Comparison of ENCODE assay signal across 14 mouse cellular contexts in genomic region chr1:74043584-74044105, GRCm38 (mm10).
DNase-seq lines count a peak whose midpoint lies in the region; ATAC-seq and TF ChIP-seq lines count a peak whose summit lies in the region.
"Had no signal": no experiment of that assay in that cellular context is flagged by ENCODE, and none has a peak within 500 bp of the region (broad histone marks: within the 10 kb centered on the region; RNA-seq: fewer than 3 reads in every experiment).

No protein-coding gene starts in this region.

- peak overlapping the region; percentile 0 for H3ac ChIP-seq in C2C12 (ENCODE audit: control insufficient read depth, insufficient read length, low read depth)

- ATAC-seq in heart, embryonic 15.5 days (replicated peaks; ENCODE audit: insufficient number of reproducible peaks, insufficient read depth, low FRiP score, low read depth): no peak
- no peak for ATAC-seq in embryonic facial prominence, embryonic 12.5 days (ENCODE audit: insufficient number of reproducible peaks, insufficient read depth, low FRiP score, low TSS enrichment)
- peak; percentile 40; the same call in 1 of the 2 replicates for ATAC-seq in liver, embryonic 12.5 days

- no peak overlapping the region for H3K4me3 ChIP-seq in heart, embryonic 15.5 days
- H3K4me3 ChIP-seq in C2C12 (ENCODE audit: insufficient read depth, poor library complexity, severe bottlenecking): no peak overlapping the region
- H3K4me3 ChIP-seq in embryonic facial prominence, embryonic 12.5 days: no peak overlapping the region
- no peak overlapping the region for H3K4me3 ChIP-seq in liver, embryonic 12.5 days
- H3K4me3 ChIP-seq: megakaryocyte, embryonic 14.5 days had no signal

- WGBS in heart, embryonic 15.5 days: 37% methylated on average over 4 of the region's 4 CpGs
- WGBS in embryonic facial prominence, embryonic 12.5 days: 62% methylated on average over 4 of the region's 4 CpGs
- 22% methylated on average over 4 of the region's 4 CpGs for WGBS in liver, embryonic 12.5 days (ENCODE audit: insufficient replicate concordance)

- peaks cover 92% of the 10 kb centered on the region for H3K4me1 ChIP-seq in heart, embryonic 15.5 days (replicated peaks)
- H3K4me1 ChIP-seq in embryonic facial prominence, embryonic 12.5 days: peaks cover 59% of the 10 kb centered on the region
- peaks cover 47% of the 10 kb centered on the region for H3K4me1 ChIP-seq in liver, embryonic 12.5 days

- peaks cover 27% of the 10 kb centered on the region for H3K79me2 ChIP-seq in C2C12 (ENCODE audit: control insufficient read depth, insufficient read depth)

- H3K36me3 ChIP-seq in heart, embryonic 15.5 days: no peaks in the 10 kb centered on the region
- no peaks in the 10 kb centered on the region for H3K36me3 ChIP-seq in C2C12 (ENCODE audit: control insufficient read depth, insufficient read depth)
- H3K36me3 ChIP-seq in embryonic facial prominence, embryonic 12.5 days: peaks cover 8% of the 10 kb centered on the region
- no peaks in the 10 kb centered on the region for H3K36me3 ChIP-seq in liver, embryonic 12.5 days

- H3K79me3 ChIP-seq in C2C12 (ENCODE audit: low read depth): no peaks in the 10 kb centered on the region

- H3K9ac ChIP-seq in heart, embryonic 15.5 days: peak overlapping the region; percentile 25; the same call in 1 of the 2 replicates
- no peak overlapping the region for H3K9ac ChIP-seq in embryonic facial prominence, embryonic 12.5 days
- no peak overlapping the region for H3K9ac ChIP-seq in liver, embryonic 12.5 days
- H3K9ac ChIP-seq: forebrain, postnatal 0 days had no signal

- intact Hi-C loops in heart, postnatal 25 days (cut with DNase I): no loop called here

- no peak for TF ChIP-seq CTCF in C2C12 (IDR thresholded peaks at IDR 0.05; ENCODE audit: control insufficient read depth, insufficient read depth, insufficient read length)

- H3K27ac ChIP-seq in heart, embryonic 15.5 days: peak overlapping the region; percentile 75
- H3K27ac ChIP-seq in embryonic facial prominence, embryonic 12.5 days: peak overlapping the region; percentile 85
- no peak overlapping the region for H3K27ac ChIP-seq in liver, embryonic 12.5 days
- H3K27ac ChIP-seq: hindbrain, postnatal 0 days had no signal

- no peaks in the 10 kb centered on the region for H3K9me3 ChIP-seq in heart, embryonic 15.5 days (replicated peaks)
- no peaks in the 10 kb centered on the region for H3K9me3 ChIP-seq in embryonic facial prominence, embryonic 12.5 days
- no peaks in the 10 kb centered on the region for H3K9me3 ChIP-seq in liver, embryonic 12.5 days (replicated peaks)
- H3K9me3 ChIP-seq: megakaryocyte, embryonic 14.5 days had no signal

- H3K4me2 ChIP-seq in heart, embryonic 15.5 days: peak overlapping the region; percentile 38
- no peak overlapping the region for H3K4me2 ChIP-seq in embryonic facial prominence, embryonic 12.5 days (replicated peaks)
- H3K4me2 ChIP-seq in liver, embryonic 12.5 days: peak overlapping the region; percentile 29; the same call in 1 of the 2 replicates

- no peaks in the 10 kb centered on the region for H3K27me3 ChIP-seq in heart, embryonic 15.5 days
- H3K27me3 ChIP-seq in C2C12 (ENCODE audit: control insufficient read depth, insufficient read depth, insufficient read length): no peaks in the 10 kb centered on the region
- H3K27me3 ChIP-seq in embryonic facial prominence, embryonic 12.5 days: no peaks in the 10 kb centered on the region
- peaks cover 12% of the 10 kb centered on the region; the same call in 1 of the 2 replicates for H3K27me3 ChIP-seq in liver, embryonic 12.5 days (replicated peaks)

- no peak for DNase-seq in heart, postnatal 25 days (ENCODE audit: low spot score)
- DNase-seq in spleen, postnatal 4 days (ENCODE audit: low spot score in 2 of 2): no peak
- DNase-seq in urinary bladder, adult 2 months (ENCODE audit: low spot score): no peak
- DNase-seq: forebrain, postnatal 0 days; gastrocnemius, postnatal 36 days; layer of hippocampus, postnatal 36 days; right cerebral cortex, postnatal 25 days; thymus, postnatal 4 days had no signal

TF ChIP-seq in C2C12, 6 proteins besides CTCF, POLR2A, EP300 and RAD21:
- TF ChIP-seq FOSL1 (IDR thresholded peaks at IDR 0.05; ENCODE audit: insufficient read depth, low read length, poor library complexity, severe bottlenecking) (no peak), MAX (IDR thresholded peaks at IDR 0.05) (no peak), USF1 (IDR thresholded peaks at IDR 0.05; ENCODE audit: low read depth) (no peak), MYOG (IDR thresholded peaks at IDR 0.05; ENCODE audit: control insufficient read depth, extremely low read depth, insufficient read length) (no peak), CEBPB (IDR thresholded peaks at IDR 0.05; ENCODE audit: low read depth) (no peak), MYOD1 (IDR thresholded peaks at IDR 0.05; ENCODE audit: control insufficient read depth, insufficient read length, low read depth) (no peak)
